Mouse (Mus musculus) MEL-GATA-1-ER (cell line): ENCODE measurements around the gene Gtf3c1.

ENCODE experiments used
- DNase-seq: peaks from one replicate; pipeline ENCODE4 v3.0.0-alpha.2; 2012; ENCODE audit warnings: low read depth; ENCODE audit errors: extremely low read depth

The Gtf3c1 gene

GRCm38 (mm10) chr7:125597083-125597482, 110.5 kb downstream of the Gtf3c1 start:
- DNase-seq, result no peak

DNA sequence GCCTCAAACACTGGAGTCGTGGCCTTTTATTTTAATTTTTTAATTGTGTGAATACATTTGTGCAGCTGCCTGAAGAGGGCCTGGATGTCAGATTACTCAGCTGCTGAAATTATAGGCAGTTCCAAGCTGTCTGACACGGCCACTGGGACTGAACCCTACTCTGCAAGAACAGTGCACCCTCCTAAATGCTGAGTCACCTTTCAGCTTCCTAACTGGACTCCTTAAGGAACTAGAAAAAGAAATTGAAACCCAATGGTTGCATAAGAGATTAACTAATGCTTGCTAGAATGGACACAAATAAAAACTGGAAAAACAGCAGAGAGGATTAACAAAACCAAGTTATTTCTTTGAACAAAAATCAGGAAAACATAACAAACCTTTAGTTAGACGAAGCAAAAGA, 111.2 kb downstream of the Gtf3c1 start:
- no peak for DNase-seq

- no peak for DNase-seq
Observed at GRCm38 (mm10) chr7:125593831-125594230, 113.7 kb downstream of the Gtf3c1 start.
